In genomic region chrX:104483444-104483808, GRCm38 (mm10) we compare ENCODE assay signal across 7 mouse cellular contexts. TPM values are rescaled to one million over a fixed set of nuclear protein-coding genes. Genes with fewer than 3 reads are reported as not detected.
A peak's percentile ranks its signal among the peaks of the same experiment; 100 is the strongest.
DNase-seq lines count a peak whose midpoint lies in the region; ATAC-seq and TF ChIP-seq lines count a peak whose summit lies in the region.

No protein-coding gene starts in this region.

- no peak for TF ChIP-seq EP300 in stomach, postnatal 0 days (optimal IDR thresholded peaks at IDR 0.05)

- peak; percentile 76 for ATAC-seq in forebrain, embryonic 15.5 days (replicated peaks)
- ATAC-seq in kidney, embryonic 16.5 days (ENCODE audit: low FRiP score, low TSS enrichment), result peak; percentile 94
- ATAC-seq in megakaryocyte progenitor cell, adult 5-6 weeks (replicated peaks; ENCODE audit: poor library complexity), result peak; percentile 41
- peak; percentile 86 for ATAC-seq in stomach, postnatal 0 days (ENCODE audit: low FRiP score, low TSS enrichment)

- no peak for DNase-seq in thymus, adult 2 months
- no peak for DNase-seq in thymus, adult 18-20 months
- DNase-seq in c-Kit-positive CD71-positive TER-119-negative erythroid progenitor cells, embryonic 14.5 days (ENCODE audit: low read depth), result peak; percentile 4
- peak; percentile 24 for DNase-seq in stomach, postnatal 0 days (ENCODE audit: low spot score)

- peak overlapping the region; percentile 67; the same call in 1 of the 2 replicates for H3K27ac ChIP-seq in thymus, adult 2 months (ENCODE audit: control insufficient read depth, insufficient read depth, low read length)
- H3K27ac ChIP-seq in forebrain, embryonic 15.5 days (replicated peaks), result peak overlapping the region; percentile 74
- peak overlapping the region; percentile 75 for H3K27ac ChIP-seq in kidney, embryonic 16.5 days (ENCODE audit: low read length)
- H3K27ac ChIP-seq in stomach, postnatal 0 days (replicated peaks), result peak overlapping the region; percentile 76

- TF ChIP-seq CTCF in thymus, adult 2 months (IDR thresholded peaks at IDR 0.05; ENCODE audit: borderline replicate concordance, control insufficient read depth, extremely low read depth, insufficient read depth, low read length, poor library complexity), result no peak
- TF ChIP-seq CTCF in stomach, postnatal 0 days (IDR thresholded peaks at IDR 0.05; ENCODE audit: low read depth), result no peak

- no peaks in the 10 kb centered on the region for H3K36me3 ChIP-seq in thymus, adult 2 months (ENCODE audit: control insufficient read depth, insufficient read depth, low read length)
- no peaks in the 10 kb centered on the region for H3K36me3 ChIP-seq in forebrain, embryonic 15.5 days
- H3K36me3 ChIP-seq in kidney, embryonic 16.5 days (ENCODE audit: insufficient read depth, low read length), result no peaks in the 10 kb centered on the region
- H3K36me3 ChIP-seq in stomach, postnatal 0 days (ENCODE audit: control insufficient read depth, insufficient read depth, low read length), result no peaks in the 10 kb centered on the region

- WGBS in thymus, adult 2 months, result 4% methylated on average over 6 of the region's 6 CpGs
- WGBS in forebrain, embryonic 15.5 days, result 36% methylated on average over 6 of the region's 6 CpGs
- WGBS in kidney, embryonic 16.5 days, result 38% methylated on average over 6 of the region's 6 CpGs
- 17% methylated on average over 6 of the region's 6 CpGs for WGBS in stomach, postnatal 0 days

- no peak for TF ChIP-seq POLR2A in thymus, adult 2 months (IDR thresholded peaks at IDR 0.05; ENCODE audit: control insufficient read depth, extremely low read depth, insufficient read depth, low read length, poor library complexity)

- no peaks in the 10 kb centered on the region for H3K27me3 ChIP-seq in thymus, adult 2 months (ENCODE audit: control insufficient read depth, insufficient read depth, low read length)
- no peaks in the 10 kb centered on the region for H3K27me3 ChIP-seq in forebrain, embryonic 15.5 days
- H3K27me3 ChIP-seq in kidney, embryonic 16.5 days (ENCODE audit: insufficient read depth, low read length), result peaks cover 8% of the 10 kb centered on the region; the same call in 1 of the 2 replicates
- no peaks in the 10 kb centered on the region for H3K27me3 ChIP-seq in stomach, postnatal 0 days (ENCODE audit: control insufficient read depth, insufficient read depth, low read length)

- H3K4me1 ChIP-seq in thymus, adult 2 months (replicated peaks; ENCODE audit: control insufficient read depth, insufficient read depth, low read length), result 0 out of 2 replicates have a peak, but pooled peaks cover under 1% of the 10 kb centered on the region
- H3K4me1 ChIP-seq in forebrain, embryonic 15.5 days, result peaks cover 4% of the 10 kb centered on the region; the same call in 1 of the 2 replicates
- no peaks in the 10 kb centered on the region for H3K4me1 ChIP-seq in kidney, embryonic 16.5 days (ENCODE audit: insufficient read depth, low read length)
- no peaks in the 10 kb centered on the region for H3K4me1 ChIP-seq in stomach, postnatal 0 days (replicated peaks; ENCODE audit: control insufficient read depth, insufficient read depth)

- H3K9ac ChIP-seq in forebrain, embryonic 15.5 days (replicated peaks), result peak overlapping the region; percentile 57
- peak overlapping the region; percentile 71 for H3K9ac ChIP-seq in kidney, embryonic 16.5 days (replicated peaks; ENCODE audit: low read length)
- H3K9ac ChIP-seq in stomach, postnatal 0 days (ENCODE audit: low read length), result peak overlapping the region; percentile 65

- no peaks in the 10 kb centered on the region for H3K9me3 ChIP-seq in forebrain, embryonic 15.5 days
- H3K9me3 ChIP-seq in kidney, embryonic 16.5 days (ENCODE audit: low read length), result no peaks in the 10 kb centered on the region
- H3K9me3 ChIP-seq in stomach, postnatal 0 days (ENCODE audit: control insufficient read depth, low read length), result no peaks in the 10 kb centered on the region

- peak overlapping the region; percentile 46 for H3K4me2 ChIP-seq in forebrain, embryonic 15.5 days (replicated peaks)
- H3K4me2 ChIP-seq in kidney, embryonic 16.5 days (replicated peaks; ENCODE audit: low read depth, low read length), result peak overlapping the region; percentile 54
- H3K4me2 ChIP-seq in stomach, postnatal 0 days (replicated peaks; ENCODE audit: low read depth), result peak overlapping the region; percentile 52

- H3K4me3 ChIP-seq in thymus, adult 2 months (ENCODE audit: control insufficient read depth, insufficient read depth, low read length), result peak overlapping the region; percentile 74
- peak overlapping the region; percentile 64 for H3K4me3 ChIP-seq in forebrain, embryonic 15.5 days
- H3K4me3 ChIP-seq in kidney, embryonic 16.5 days (ENCODE audit: low read length), result peak overlapping the region; percentile 67
- H3K4me3 ChIP-seq in stomach, postnatal 0 days (ENCODE audit: low read depth, low read length), result peak overlapping the region; percentile 56

RNA-seq across cellular contexts. Expression of gene Uprt, which starts 0.8 kb away (rescaled TPM):
- 4.8 and 5.0 TPM in 2 replicates for polyA plus RNA-seq in thymus, adult 2 months (2012; rRNA removed)
- polyA plus RNA-seq in forebrain, embryonic 15.5 days (2015; fragmentation: Nextera tagmentation; extraction: Ambion mirVana), result 1.1 and 1.5 TPM in 2 replicates
- 2.1 and 2.2 TPM in 2 replicates for polyA plus RNA-seq in kidney, embryonic 16.5 days (2015; fragmentation: Nextera tagmentation; extraction: Ambion mirVana)
- total RNA-seq in megakaryocyte progenitor cell, adult 5-6 weeks (2015), result 29.2 and 36.5 TPM in 2 replicates
- total RNA-seq in megakaryocyte progenitor cell, adult 5-6 weeks (2017), result 3.7 and 9.2 TPM in 2 replicates
- 0.57 and 0.64 TPM in 2 replicates for polyA plus RNA-seq in stomach, postnatal 0 days (2015; fragmentation: Nextera tagmentation; extraction: Ambion mirVana)

Comparison
In these comparisons a context has a peak if more than half of its experiments do, and no peak if none do; other contexts are left out.
1. DNase-seq: peak in c-Kit-positive CD71-positive TER-119-negative erythroid progenitor cells, embryonic 14.5 days (single experiment) and stomach, postnatal 0 days (single experiment); none in thymus, adult 2 months (single experiment) and thymus, adult 18-20 months (0 of 2).
2. ATAC-seq: peak in every context shown above with its lines; median percentile 94 in kidney, embryonic 16.5 days; 86 in stomach, postnatal 0 days; 76 in forebrain, embryonic 15.5 days; 41 in megakaryocyte progenitor cell, adult 5-6 weeks.
3. Peak in every context shown above with its lines, with median percentiles within 50 percentile points of each other: H3K27ac ChIP-seq, H3K4me3 ChIP-seq, H3K4me2 ChIP-seq and H3K9ac ChIP-seq.